Comparison of ENCODE assay signal across 8 mouse cellular contexts in genomic region chr1:107014530-107014929, GRCm38 (mm10). TPM values are rescaled to one million over a fixed set of nuclear protein-coding genes. Genes with fewer than 3 reads are reported as not detected.
DNase-seq lines count a peak whose midpoint lies in the region; ATAC-seq lines count a peak whose summit lies in the region.

No protein-coding gene starts in this region.

- peak; percentile 36 for DNase-seq in neural tube, embryonic 10.5 days (ENCODE audit: extremely low spot score, low spot score)
- DNase-seq in c-Kit-positive CD71-positive TER-119-negative erythroid progenitor cells, embryonic 14.5 days (ENCODE audit: low read depth): peak; percentile 2
- peak; percentile 25 for DNase-seq in induced T-regulatory cell, adult 2 months (ENCODE audit: low read depth)
- DNase-seq in naive thymus-derived CD4-positive, alpha-beta T cell, adult 2 months (ENCODE audit: low read depth): peak; percentile 2
- DNase-seq in yolk sac, embryonic 10.5 days (ENCODE audit: low spot score): no peak

- H3K27me3 ChIP-seq in forebrain, embryonic 13.5 days: no peaks in the 10 kb centered on the region
- H3K27me3 ChIP-seq in forebrain, embryonic 15.5 days: no peaks in the 10 kb centered on the region
- H3K27me3 ChIP-seq in neural tube, embryonic 15.5 days (replicated peaks): no peaks in the 10 kb centered on the region

- no peaks in the 10 kb centered on the region for H3K36me3 ChIP-seq in forebrain, embryonic 13.5 days (ENCODE audit: poor library complexity, severe bottlenecking)
- no peaks in the 10 kb centered on the region for H3K36me3 ChIP-seq in forebrain, embryonic 15.5 days
- no peaks in the 10 kb centered on the region for H3K36me3 ChIP-seq in neural tube, embryonic 15.5 days

- WGBS in forebrain, embryonic 13.5 days: 45% methylated on average over 2 of the region's 2 CpGs
- 50% methylated on average over 2 of the region's 2 CpGs for WGBS in forebrain, embryonic 15.5 days
- 47% methylated on average over 2 of the region's 2 CpGs for WGBS in neural tube, embryonic 15.5 days

- peak; percentile 58; the same call in 1 of the 2 replicates for ATAC-seq in forebrain, embryonic 13.5 days
- ATAC-seq in forebrain, embryonic 15.5 days (replicated peaks): no peak
- no peak for ATAC-seq in neural tube, embryonic 15.5 days (ENCODE audit: low FRiP score)

- H3K4me1 ChIP-seq in forebrain, embryonic 13.5 days: no peaks in the 10 kb centered on the region
- H3K4me1 ChIP-seq in forebrain, embryonic 15.5 days: no peaks in the 10 kb centered on the region
- H3K4me1 ChIP-seq in neural tube, embryonic 15.5 days: no peaks in the 10 kb centered on the region

- H3K4me3 ChIP-seq in forebrain, embryonic 13.5 days: no peak overlapping the region
- H3K4me3 ChIP-seq in forebrain, embryonic 15.5 days: no peak overlapping the region
- H3K4me3 ChIP-seq in neural tube, embryonic 15.5 days (replicated peaks): no peak overlapping the region

- no peak overlapping the region for H3K4me2 ChIP-seq in forebrain, embryonic 13.5 days
- H3K4me2 ChIP-seq in forebrain, embryonic 15.5 days (replicated peaks): no peak overlapping the region
- H3K4me2 ChIP-seq in neural tube, embryonic 15.5 days: no peak overlapping the region

- no peak overlapping the region for H3K9ac ChIP-seq in forebrain, embryonic 13.5 days
- H3K9ac ChIP-seq in forebrain, embryonic 15.5 days (replicated peaks): no peak overlapping the region
- no peak overlapping the region for H3K9ac ChIP-seq in neural tube, embryonic 15.5 days (replicated peaks)

- no peak overlapping the region for H3K27ac ChIP-seq in forebrain, embryonic 13.5 days
- H3K27ac ChIP-seq in forebrain, embryonic 15.5 days (replicated peaks): no peak overlapping the region
- no peak overlapping the region for H3K27ac ChIP-seq in neural tube, embryonic 15.5 days (replicated peaks)

- no peaks in the 10 kb centered on the region for H3K9me3 ChIP-seq in forebrain, embryonic 13.5 days (replicated peaks)
- no peaks in the 10 kb centered on the region for H3K9me3 ChIP-seq in forebrain, embryonic 15.5 days
- H3K9me3 ChIP-seq in neural tube, embryonic 15.5 days (replicated peaks): no peaks in the 10 kb centered on the region

RNA-seq across cellular contexts. Expression of gene Serpinb13, which starts 33.7 kb away (rescaled TPM):
- not detected in 2 replicates for polyA plus RNA-seq in forebrain, embryonic 13.5 days (2015; fragmentation: Nextera tagmentation; extraction: Ambion mirVana)
- polyA plus RNA-seq in forebrain, embryonic 15.5 days (2015; fragmentation: Nextera tagmentation; extraction: Ambion mirVana): not detected in 2 replicates
- polyA plus RNA-seq in neural tube, embryonic 15.5 days (2015; fragmentation: Nextera tagmentation; extraction: Ambion mirVana): not detected in 2 replicates

RNA-seq across cellular contexts. Expression of gene Serpinb3a, which starts 37.6 kb away (rescaled TPM):
- polyA plus RNA-seq in forebrain, embryonic 13.5 days (2015; fragmentation: Nextera tagmentation; extraction: Ambion mirVana): not detected in 2 replicates
- not detected in 2 replicates for polyA plus RNA-seq in forebrain, embryonic 15.5 days (2015; fragmentation: Nextera tagmentation; extraction: Ambion mirVana)
- polyA plus RNA-seq in neural tube, embryonic 15.5 days (2015; fragmentation: Nextera tagmentation; extraction: Ambion mirVana): 0.75 TPM in 1 of 2 replicates, not detected in the other
